Mouse (Mus musculus) liver, embryonic 14.5 days (tissue): ENCODE data around the gene Sufu. TPM values are rescaled to one million over a fixed set of nuclear protein-coding genes. Genes with fewer than 3 reads are reported as not detected.

Source experiments
- ATAC-seq: fragments of 200-750 bp; cut with Nextera tagmentation; 2 replicates; pipeline ENCODE4 v1.8.0; 2017; ENCODE audit warnings: moderate number of reproducible peaks, mild to moderate bottlenecking, moderate library complexity; ENCODE audit not compliant: insufficient read depth
- DNase-seq, 3 experiments: peaks; one replicate each; pipeline ENCODE4 v3.0.0-alpha.2; 2012 to 2013; ENCODE audit warnings: low read depth in 3 of 3, low spot score in 3 of 3
- H3K27ac ChIP-seq: fragments of 300-500 bp; sonication (generic); 2 replicates; pipeline ENCODE4 v1.5.1; 2014; ENCODE audit warnings: moderate library complexity, mild to moderate bottlenecking, control low read depth, inconsistent platforms
- H3K27me3 ChIP-seq: fragments of 300-500 bp; sonication (generic); 2 replicates; pipeline ENCODE4 v1.6.1; 2014; ENCODE audit warnings: mild to moderate bottlenecking, low read length, moderate library complexity; ENCODE audit not compliant: control insufficient read depth, insufficient read depth
- H3K36me3 ChIP-seq: fragments of 300-500 bp; sonication (generic); replicated peaks from 2 replicates; pipeline ENCODE4 v1.6.1; 2014; ENCODE audit warnings: low read depth; ENCODE audit not compliant: control insufficient read depth, insufficient read depth
- H3K4me1 ChIP-seq, 2 experiments: fragments of 200-500 bp in 1 of 2; fragments of 300-500 bp in 1 of 2; sonication (generic) in 1 of 2; replicated peaks; 2 replicates each; pipeline ENCODE4 v1.6.1; 2012 to 2014; ENCODE audit warnings: antibody characterized with exemption in 1 of 2, inconsistent platforms in 1 of 2, low read length in 1 of 2; ENCODE audit not compliant: control insufficient read depth in 2 of 2, insufficient read depth in 2 of 2
- H3K4me2 ChIP-seq: fragments of 300-500 bp; sonication (generic); 2 replicates; pipeline ENCODE4 v1.6.1; 2014; ENCODE audit warnings: low read depth, mild to moderate bottlenecking, control low read depth, moderate library complexity
- H3K4me3 ChIP-seq, 2 experiments: fragments of 200-500 bp in 1 of 2; fragments of 300-500 bp in 1 of 2; sonication (generic) in 1 of 2; 2 replicates each; pipeline ENCODE4 v1.5.1; 2012 to 2014; ENCODE audit warnings: low read depth in 2 of 2, low read length in 2 of 2, mild to moderate bottlenecking in 2 of 2, control low read depth in 1 of 2, inconsistent platforms in 1 of 2, moderate library complexity in 1 of 2; ENCODE audit not compliant: insufficient read depth in 1 of 2
- H3K9ac ChIP-seq: fragments of 300-500 bp; sonication (generic); replicated peaks from 2 replicates; pipeline ENCODE4 v1.6.1; 2014; ENCODE audit warnings: mild to moderate bottlenecking, control low read depth, moderate library complexity
- H3K9me3 ChIP-seq: fragments of 300-500 bp; sonication (generic); 2 replicates; pipeline ENCODE4 v1.6.1; 2016; ENCODE audit warnings: low read length, mixed read lengths; ENCODE audit not compliant: control insufficient read depth
- CTCF ChIP-seq: IDR thresholded peaks from 2 replicates; pipeline ENCODE4 v1.5.1; 2016; ENCODE audit warnings: antibody characterized with exemption, low read depth, control low read depth
- EP300 ChIP-seq: IDR thresholded peaks from 2 replicates; pipeline ENCODE4 v1.6.1; 2016; ENCODE audit warnings: antibody characterized with exemption, low read depth
- WGBS: fragments of 180-500 bp; shearing (Covaris S2); extraction: QIAGEN DNeasy Blood & Tissue Kit; methylation state at CpG from one replicate; pipeline ENCODE4 v1.1.7; 2014; ENCODE audit not compliant: insufficient replicate concordance; 5-methylcytosine and 5-hydroxymethylcytosine counted together
- polyA plus RNA-seq, 2 experiments: library from polyadenylated mRNA; depleted of rRNA in 1 of 2; stranded (reverse) in 1 of 2; unstranded in 1 of 2; fragments of >200 nt; fragmentation: Nextera tagmentation in 1 of 2; extraction: Ambion mirVana in 1 of 2; gene quantifications; 2 replicates each; pipeline versions ENCODE4 v1.2.1 to v1.2.3; 2012 to 2014

The Sufu gene
- polyA plus RNA-seq, 2 experiments: 3.6 to 4.2 TPM

- H3K4me1 ChIP-seq: peaks cover 23 to 36% of the 10 kb centered on the region in 2 experiments
- TF ChIP-seq CTCF (no peak), EP300 (no peak)
- ATAC-seq (no peak), DNase-seq (no peak)
- no peak overlapping the region for H3K27ac ChIP-seq
- H3K36me3 ChIP-seq: no peaks in the 10 kb centered on the region
- WGBS: 27% methylated on average over 6 of the region's 6 CpGs
- peak overlapping the region; percentile 23 for H3K4me2 ChIP-seq
- no peak overlapping the region for H3K9ac ChIP-seq
- no peak overlapping the region for H3K4me3 ChIP-seq
- peaks cover 6% of the 10 kb centered on the region; the same call in 1 of the 2 replicates for H3K27me3 ChIP-seq
- no peaks in the 10 kb centered on the region for H3K9me3 ChIP-seq
These were observed 127.5 kb downstream of the Sufu start for GRCm38 (mm10) chr19:46524152-46524544.

GRCm38 (mm10) chr19:46524601-46525321 is 128.1 kb downstream of the Sufu start:
- Histone ChIP-seq H3K4me2 (peak overlapping the region; percentile 23), H3K27me3 (peaks cover 6% of the 10 kb centered on the region; the same call in 1 of the 2 replicates), H3K4me1 (peaks cover 22 to 38% of the 10 kb centered on the region in 2 experiments), H3K27ac (no peak overlapping the region), H3K36me3 (no peaks in the 10 kb centered on the region), H3K4me3 (no peak overlapping the region), H3K9me3 (no peaks in the 10 kb centered on the region), H3K9ac (no peak overlapping the region)
- DNase-seq (no peak), ATAC-seq (peak; percentile 16; the same call in 1 of the 2 replicates)
- peak; percentile 41 for TF ChIP-seq CTCF
- TF ChIP-seq EP300: no peak
- WGBS: 26% methylated on average over 14 of the region's 14 CpGs

- Histone ChIP-seq H3K4me1 (peaks cover 22 to 46% of the 10 kb centered on the region in 2 experiments), H3K27me3 (peaks cover 6% of the 10 kb centered on the region; the same call in 1 of the 2 replicates), H3K9me3 (no peaks in the 10 kb centered on the region), H3K9ac (no peak overlapping the region), H3K36me3 (no peaks in the 10 kb centered on the region), H3K4me3 (no peak overlapping the region), H3K4me2 (no peak overlapping the region), H3K27ac (no peak overlapping the region)
- ATAC-seq (no peak), DNase-seq (no peak)
- 81% methylated on average over 10 of the region's 10 CpGs for WGBS
- no peak for TF ChIP-seq CTCF
- TF ChIP-seq EP300: no peak
These were observed 129.3 kb downstream of the Sufu start for GRCm38 (mm10) chr19:46525691-46526631.

GRCm38 (mm10) chr19:46527632-46528528 is 131.2 kb downstream of the Sufu start:
- Histone ChIP-seq H3K36me3 (no peaks in the 10 kb centered on the region), H3K9me3 (no peaks in the 10 kb centered on the region), H3K27me3 (peaks cover 6% of the 10 kb centered on the region; the same call in 1 of the 2 replicates), H3K4me2 (peak overlapping the region; percentile 71), H3K4me3 (peak overlapping the region; percentile 44 to 45; a peak in 2 of 4 replicates), H3K4me1 (peaks cover 33 to 52% of the 10 kb centered on the region in 2 experiments), H3K9ac (peak overlapping the region; percentile 34), H3K27ac (no peak overlapping the region)
- 34% methylated on average over 17 of the region's 17 CpGs for WGBS
- ATAC-seq (no peak), DNase-seq (no peak)
- TF ChIP-seq EP300: no peak
- TF ChIP-seq CTCF: no peak
